Mouse (Mus musculus): ENCODE measurements at regions not wholly inside any gene's neighbourhood (a gene's known extent, or its start where the extent isn't known, plus 50 kb on each side); places are given as distances from the start of the nearest gene placed in this dataset.
"Not testable (repeated sequence)": the region's sequence is repeated elsewhere in the genome, so short reads cannot be mapped to it uniquely, and the experiment has no call there.

DNA sequence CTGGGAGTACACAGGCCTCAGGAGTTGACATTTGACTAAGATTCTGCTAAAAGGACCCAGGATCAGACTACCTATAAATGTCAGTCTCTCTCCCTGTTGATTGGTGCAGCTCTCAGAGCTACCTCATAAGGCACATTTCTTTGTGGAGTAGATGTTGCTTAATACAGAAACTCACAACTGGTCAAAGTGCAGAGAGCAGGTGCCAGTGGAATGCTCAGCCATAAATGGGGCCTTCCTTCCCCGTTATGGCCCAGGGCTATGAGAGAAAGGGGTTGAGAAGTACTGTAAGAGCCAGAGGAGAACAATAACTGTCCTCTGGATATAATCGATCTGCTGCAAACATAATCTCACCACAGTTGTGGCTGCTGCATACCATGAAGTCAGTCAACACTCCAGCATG, 290.7 kb downstream of the Nkx6-1 start:
- 89% methylated on average over 2 of the region's 2 CpGs for WGBS
- Histone ChIP-seq H3K9me3 (ENCODE audit: low read length) (no peaks in the 10 kb centered on the region), H3K4me1 (ENCODE audit: insufficient read depth, low read depth, low read length) (no peaks in the 10 kb centered on the region), H3K27ac (ENCODE audit: low read length) (no peak overlapping the region), H3K4me3 (ENCODE audit: low read depth, low read length) (no peak overlapping the region), H3K36me3 (ENCODE audit: insufficient read depth, low read length) (no peaks in the 10 kb centered on the region), H3K9ac (replicated peaks; ENCODE audit: low read depth) (no peak overlapping the region), H3K27me3 (replicated peaks; ENCODE audit: insufficient read depth, low read length) (no peaks in the 10 kb centered on the region), H3K4me2 (replicated peaks; ENCODE audit: low read depth, low read length) (no peak overlapping the region)
- DNase-seq (ENCODE audit: low spot score): no peak
- TF ChIP-seq EP300 (IDR thresholded peaks at IDR 0.05) (no peak), CTCF (IDR thresholded peaks at IDR 0.05) (no peak)
- ATAC-seq: no peak

DNA sequence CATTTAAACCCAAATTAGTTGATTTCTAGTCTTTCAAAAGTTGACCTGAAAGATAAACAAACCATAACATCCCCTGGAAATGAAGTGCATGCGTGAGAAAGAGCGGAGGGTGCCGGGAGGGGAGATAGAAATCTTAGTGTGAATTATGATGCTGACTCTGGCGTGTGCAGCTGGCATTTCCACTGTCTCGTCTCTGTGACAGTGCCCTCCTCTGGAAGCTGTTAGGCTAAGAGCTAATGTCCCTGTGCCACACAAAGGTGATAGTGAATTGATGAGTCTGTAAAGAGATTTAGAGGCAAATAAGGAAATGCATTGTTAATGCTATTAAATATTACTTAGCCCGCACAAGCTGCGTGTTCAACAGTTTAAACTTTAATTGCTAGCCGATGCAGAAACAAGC, 292.6 kb downstream of the Nkx6-1 start:
- H3K4me3 ChIP-seq (ENCODE audit: low read depth, low read length): no peak overlapping the region
- no peak overlapping the region for H3K9ac ChIP-seq (replicated peaks; ENCODE audit: low read depth)
- H3K36me3 ChIP-seq (ENCODE audit: insufficient read depth, low read length): no peaks in the 10 kb centered on the region
- no peak overlapping the region for H3K27ac ChIP-seq (ENCODE audit: low read length)
- H3K4me2 ChIP-seq (replicated peaks; ENCODE audit: low read depth, low read length): no peak overlapping the region
- ATAC-seq: no peak
- H3K4me1 ChIP-seq (ENCODE audit: insufficient read depth, low read depth, low read length): no peaks in the 10 kb centered on the region
- no peak for DNase-seq (ENCODE audit: low spot score)
- 0 out of 2 replicates have a peak, but pooled peaks cover 7% of the 10 kb centered on the region for H3K27me3 ChIP-seq (replicated peaks; ENCODE audit: insufficient read depth, low read length)
- TF ChIP-seq CTCF (IDR thresholded peaks at IDR 0.05) (0 out of 2 replicates have a peak, but pooled peaks have one; percentile 4), EP300 (IDR thresholded peaks at IDR 0.05) (no peak)
- H3K9me3 ChIP-seq (ENCODE audit: low read length): no peaks in the 10 kb centered on the region
- 48% methylated on average over 8 of the region's 8 CpGs for WGBS

DNA sequence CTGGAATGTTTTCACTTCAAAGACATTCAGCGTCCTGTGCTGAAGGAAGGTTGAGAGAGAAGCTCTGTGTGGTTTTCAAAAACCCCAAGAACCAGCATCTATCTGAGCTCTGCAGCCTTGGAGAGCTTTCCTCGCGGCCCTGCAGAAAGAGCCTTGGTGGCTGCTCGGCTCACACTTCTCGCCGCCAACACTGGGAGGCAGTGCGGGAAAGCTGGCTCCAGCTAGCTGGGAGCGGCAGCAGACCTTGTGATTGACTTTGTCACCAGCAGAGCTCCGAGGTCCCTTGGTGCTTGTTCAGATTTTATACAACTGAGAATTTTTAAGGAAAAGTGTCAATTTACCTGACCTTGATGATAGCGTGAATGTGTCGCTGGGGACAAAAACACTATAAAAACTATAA, 299.4 kb downstream of the Nkx6-1 start:
- 0 out of 2 replicates have a peak, but pooled peaks cover 7% of the 10 kb centered on the region for H3K27me3 ChIP-seq (replicated peaks; ENCODE audit: insufficient read depth, low read length)
- no peaks in the 10 kb centered on the region for H3K9me3 ChIP-seq (ENCODE audit: low read length)
- DNase-seq (ENCODE audit: low spot score): peak; percentile 47
- peak; percentile 73 for TF ChIP-seq CTCF (IDR thresholded peaks at IDR 0.05)
- no peak for TF ChIP-seq EP300 (IDR thresholded peaks at IDR 0.05)
- no peak overlapping the region for H3K27ac ChIP-seq (ENCODE audit: low read length)
- H3K36me3 ChIP-seq (ENCODE audit: insufficient read depth, low read length): no peaks in the 10 kb centered on the region
- H3K4me1 ChIP-seq (ENCODE audit: insufficient read depth, low read depth, low read length): no peaks in the 10 kb centered on the region
- no peak overlapping the region for H3K9ac ChIP-seq (replicated peaks; ENCODE audit: low read depth)
- H3K4me2 ChIP-seq (replicated peaks; ENCODE audit: low read depth, low read length): no peak overlapping the region
- 6% methylated on average over 11 of the region's 11 CpGs for WGBS
- H3K4me3 ChIP-seq (ENCODE audit: low read depth, low read length): no peak overlapping the region
- no peak for ATAC-seq

DNA sequence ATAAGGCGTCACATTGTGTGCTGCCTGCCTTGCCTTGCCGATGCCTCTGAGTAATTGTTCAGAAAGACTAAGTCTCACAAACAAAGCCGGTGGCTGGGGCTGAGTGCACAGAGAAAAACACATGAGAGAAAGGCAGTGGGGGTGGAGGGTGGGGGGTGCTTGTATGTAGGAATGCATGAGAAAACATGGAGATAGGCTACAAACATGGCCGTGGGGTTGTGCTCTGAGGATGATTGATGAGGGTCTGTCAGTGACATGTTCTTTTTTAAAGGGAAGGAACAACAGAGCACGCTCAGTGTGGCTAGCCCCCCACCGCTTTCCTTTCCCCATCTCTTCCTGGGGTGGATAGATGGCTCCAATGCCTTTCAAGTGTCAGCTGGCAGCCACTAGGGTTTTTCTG, 304.8 kb downstream of the Nkx6-1 start:
- TF ChIP-seq EP300 (IDR thresholded peaks at IDR 0.05) (no peak), CTCF (IDR thresholded peaks at IDR 0.05) (no peak)
- DNase-seq (ENCODE audit: low spot score): no peak
- WGBS: 53% methylated on average over 6 of the region's 6 CpGs
- Histone ChIP-seq H3K4me3 (ENCODE audit: low read depth, low read length) (no peak overlapping the region), H3K4me2 (replicated peaks; ENCODE audit: low read depth, low read length) (no peak overlapping the region), H3K27ac (ENCODE audit: low read length) (no peak overlapping the region), H3K9ac (replicated peaks; ENCODE audit: low read depth) (no peak overlapping the region), H3K36me3 (ENCODE audit: insufficient read depth, low read length) (no peaks in the 10 kb centered on the region), H3K27me3 (replicated peaks; ENCODE audit: insufficient read depth, low read length) (no peaks in the 10 kb centered on the region), H3K9me3 (ENCODE audit: low read length) (no peaks in the 10 kb centered on the region), H3K4me1 (ENCODE audit: insufficient read depth, low read depth, low read length) (no peaks in the 10 kb centered on the region)
- no peak for ATAC-seq

DNA sequence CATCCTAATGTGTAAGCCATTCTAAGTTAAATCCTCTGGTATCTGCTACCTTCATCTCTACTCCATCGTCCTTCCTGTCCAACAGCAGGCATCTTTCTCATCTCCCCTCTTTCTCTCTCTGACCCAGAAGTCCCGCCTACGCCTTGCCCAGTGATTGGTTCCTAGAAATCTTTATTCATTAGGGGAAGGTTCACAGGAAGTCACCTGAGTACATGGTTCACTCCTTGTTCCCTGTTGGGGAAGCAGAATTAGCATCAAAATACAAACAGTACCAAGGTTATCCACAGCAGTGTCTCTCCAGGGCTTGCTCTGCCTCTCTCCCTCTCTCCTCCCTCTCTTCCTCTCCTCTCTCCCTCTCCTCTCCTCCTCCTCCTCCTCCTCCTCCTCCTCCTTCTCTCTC, 319.4 kb downstream of the Nkx6-1 start:
- TF ChIP-seq CTCF (IDR thresholded peaks at IDR 0.05): no peak
- TF ChIP-seq EP300 (IDR thresholded peaks at IDR 0.05): no peak
- ATAC-seq (no peak), DNase-seq (ENCODE audit: low spot score) (no peak)
- H3K36me3 ChIP-seq (ENCODE audit: insufficient read depth, low read length): no peaks in the 10 kb centered on the region
- WGBS: 81% methylated on average over 3 of the region's 3 CpGs
- no peaks in the 10 kb centered on the region for H3K9me3 ChIP-seq (ENCODE audit: low read length)
- no peak overlapping the region for H3K4me3 ChIP-seq (ENCODE audit: low read depth, low read length)
- H3K27me3 ChIP-seq (replicated peaks; ENCODE audit: insufficient read depth, low read length): no peaks in the 10 kb centered on the region
- no peaks in the 10 kb centered on the region for H3K4me1 ChIP-seq (ENCODE audit: insufficient read depth, low read depth, low read length)
- H3K27ac ChIP-seq (ENCODE audit: low read length): no peak overlapping the region
- H3K4me2 ChIP-seq (replicated peaks; ENCODE audit: low read depth, low read length): no peak overlapping the region
- H3K9ac ChIP-seq (replicated peaks; ENCODE audit: low read depth): no peak overlapping the region

DNA sequence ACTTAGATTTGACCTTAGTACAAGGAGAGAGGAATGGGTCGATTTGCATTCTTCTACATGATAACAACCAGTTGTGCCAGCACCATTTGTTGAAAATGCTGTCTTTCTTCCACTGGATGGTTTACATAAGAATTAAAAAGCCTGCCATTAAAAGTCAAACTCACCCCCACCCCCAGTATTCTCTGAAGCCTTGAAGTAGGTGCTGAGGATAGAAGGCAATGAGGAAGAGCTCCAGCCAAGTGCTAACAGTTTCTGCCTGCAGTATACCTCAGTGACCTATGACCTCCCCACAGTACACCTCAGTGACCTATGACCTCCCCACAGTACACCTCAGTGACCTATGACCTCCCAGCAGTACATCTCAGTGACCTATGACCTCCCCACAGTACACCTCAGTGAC, 328.4 kb downstream of the Nkx6-1 start:
- H3K4me1 ChIP-seq (ENCODE audit: insufficient read depth, low read depth, low read length); H3K9ac ChIP-seq (replicated peaks; ENCODE audit: low read depth); H3K36me3 ChIP-seq (ENCODE audit: insufficient read depth, low read length); H3K4me3 ChIP-seq (ENCODE audit: low read depth, low read length); H3K9me3 ChIP-seq (ENCODE audit: low read length); H3K27ac ChIP-seq (ENCODE audit: low read length); H3K4me2 ChIP-seq (replicated peaks; ENCODE audit: low read depth, low read length); DNase-seq (ENCODE audit: low spot score); ATAC-seq; H3K27me3 ChIP-seq (replicated peaks; ENCODE audit: insufficient read depth, low read length): not testable (repeated sequence)
- WGBS: no CpG with 5 or more reads among the region's 1 CpGs

DNA sequence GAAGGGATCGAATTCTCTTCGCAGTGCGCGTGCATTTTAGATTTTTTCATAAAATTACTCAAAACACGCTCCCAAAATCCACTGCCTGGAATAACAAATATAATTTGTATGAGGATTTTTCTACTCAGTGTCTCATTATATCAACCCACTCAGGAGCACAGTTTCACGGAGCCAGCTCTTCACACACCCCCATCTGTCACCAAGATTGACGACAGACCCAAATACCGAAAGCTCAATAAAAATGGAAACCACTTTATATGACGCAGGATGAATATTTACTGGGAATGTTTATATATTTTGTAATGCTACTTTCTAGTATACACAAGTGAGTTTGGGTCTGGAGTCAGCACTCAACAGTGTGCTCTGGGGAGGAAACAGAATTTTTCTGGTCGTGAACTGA, 333.0 kb downstream of the Nkx6-1 start:
- no peak for TF ChIP-seq EP300 (IDR thresholded peaks at IDR 0.05)
- TF ChIP-seq CTCF (IDR thresholded peaks at IDR 0.05): no peak
- no peaks in the 10 kb centered on the region for H3K36me3 ChIP-seq (ENCODE audit: insufficient read depth, low read length)
- H3K4me1 ChIP-seq (ENCODE audit: insufficient read depth, low read depth, low read length): no peaks in the 10 kb centered on the region
- ATAC-seq (no peak), DNase-seq (ENCODE audit: low spot score) (no peak)
- H3K4me3 ChIP-seq (ENCODE audit: low read depth, low read length): no peak overlapping the region
- H3K9ac ChIP-seq (replicated peaks; ENCODE audit: low read depth): no peak overlapping the region
- no peak overlapping the region for H3K27ac ChIP-seq (ENCODE audit: low read length)
- H3K27me3 ChIP-seq (replicated peaks; ENCODE audit: insufficient read depth, low read length): no peaks in the 10 kb centered on the region
- 76% methylated on average over 10 of the region's 10 CpGs for WGBS
- H3K9me3 ChIP-seq (ENCODE audit: low read length): no peaks in the 10 kb centered on the region
- no peak overlapping the region for H3K4me2 ChIP-seq (replicated peaks; ENCODE audit: low read depth, low read length)

Data from lung, postnatal 0 days (tissue).